27 mouse cellular contexts compared by ENCODE assay signal in genomic region chr5:32291316-32291715, GRCm38 (mm10). TPM values are rescaled to one million over a fixed set of nuclear protein-coding genes. Genes with fewer than 3 reads are reported as not detected.
"Had no signal": no experiment of that assay in that cellular context is flagged by ENCODE, and none has a peak within 500 bp of the region (broad histone marks: within the 10 kb centered on the region; RNA-seq: fewer than 3 reads in every experiment).

No protein-coding gene starts in this region.

- ATAC-seq: forebrain, postnatal 0 days; hindbrain, postnatal 0 days; intestine, embryonic 16.5 days had no signal

- H3K27ac ChIP-seq: heart, embryonic 10.5 days; heart, embryonic 13.5 days; heart, embryonic 15.5 days; hindbrain, embryonic 13.5 days; hindbrain, embryonic 15.5 days; hindbrain, postnatal 0 days; kidney, embryonic 15.5 days; kidney, postnatal 0 days; limb, embryonic 13.5 days; limb, embryonic 15.5 days had no signal

- H3K36me3 ChIP-seq: heart, embryonic 10.5 days; heart, embryonic 13.5 days; heart, embryonic 15.5 days; hindbrain, embryonic 13.5 days; hindbrain, embryonic 15.5 days; kidney, embryonic 15.5 days; limb, embryonic 13.5 days; limb, embryonic 15.5 days had no signal

- DNase-seq: forebrain, postnatal 0 days; gastrocnemius, postnatal 14 days; gastrocnemius, postnatal 36 days; heart, adult 18-20 months; heart, postnatal 14 days; heart, postnatal 36 days; kidney, adult 11 months; kidney, adult 2 months; kidney, adult 9 months; kidney, postnatal 14 days; kidney, postnatal 36 days; layer of hippocampus, adult 9-11 months; layer of hippocampus, postnatal 36 days; left cerebral cortex, postnatal 4 days had no signal

- H3K9me3 ChIP-seq: heart, embryonic 10.5 days; heart, embryonic 13.5 days; heart, embryonic 15.5 days; hindbrain, embryonic 13.5 days; hindbrain, embryonic 15.5 days; kidney, embryonic 15.5 days; limb, embryonic 13.5 days; limb, embryonic 15.5 days had no signal

- H3K4me1 ChIP-seq: heart, embryonic 13.5 days; heart, embryonic 15.5 days; hindbrain, embryonic 13.5 days; hindbrain, embryonic 15.5 days; kidney, embryonic 15.5 days; limb, embryonic 13.5 days; limb, embryonic 15.5 days had no signal

- H3K4me2 ChIP-seq: heart, embryonic 13.5 days; heart, embryonic 15.5 days; hindbrain, embryonic 13.5 days; hindbrain, embryonic 15.5 days; kidney, embryonic 15.5 days; limb, embryonic 13.5 days; limb, embryonic 15.5 days had no signal

- H3K9ac ChIP-seq: forebrain, postnatal 0 days; heart, embryonic 13.5 days; heart, embryonic 15.5 days; hindbrain, embryonic 13.5 days; hindbrain, embryonic 15.5 days; kidney, embryonic 15.5 days; limb, embryonic 13.5 days; limb, embryonic 15.5 days had no signal

- H3K4me3 ChIP-seq: heart, embryonic 10.5 days; heart, embryonic 13.5 days; heart, embryonic 15.5 days; hindbrain, embryonic 13.5 days; hindbrain, embryonic 15.5 days; kidney, embryonic 15.5 days; limb, embryonic 13.5 days; limb, embryonic 15.5 days had no signal

- H3K27me3 ChIP-seq: heart, embryonic 13.5 days; heart, embryonic 15.5 days; hindbrain, embryonic 13.5 days; hindbrain, embryonic 15.5 days; kidney, embryonic 15.5 days; limb, embryonic 13.5 days; limb, embryonic 15.5 days had no signal

RNA-seq across cellular contexts. Expression of gene Plb1, which starts 58.8 kb away (rescaled TPM):
- polyA plus RNA-seq: hindbrain, embryonic 11.5 days; hindbrain, embryonic 15.5 days; limb, embryonic 11.5 days had no signal
